Mouse (Mus musculus) urinary bladder, postnatal 36 days (tissue): Measurements from ENCODE around the gene Olfr389.

Experiments
- DNase-seq, 2 experiments: peaks; one replicate each; pipeline ENCODE4 v3.0.0; 2022; ENCODE audit warnings: low spot score in 2 of 2, mixed read lengths in 1 of 2

Olfr389 gene

GRCm38 (mm10) chr11:73780613-73781012, at the start of gene Olfr389:
Gene Olfr389, minus strand, starts transcription at chr11:73780713.
- DNase-seq = no peak

- DNase-seq = no peak
These were observed 36.4 kb upstream of the Olfr389 start, which contains the start of gene Olfr392 for GRCm38 (mm10) chr11:73816949-73817348. Gene Olfr392, minus strand, starts transcription at chr11:73817049.

GRCm38 (mm10) chr11:73802952-73803351, 22.4 kb upstream of the Olfr389 start, which contains the start of gene Olfr391-ps:
Gene Olfr391-ps, minus strand, starts transcription at chr11:73803052.
- DNase-seq = no peak

GRCm38 (mm10) chr11:73782664-73783063, 2.2 kb upstream of the Olfr389 start, which contains the start of gene Olfr390:
Gene Olfr390, plus strand, starts transcription at chr11:73782964.
- DNase-seq = no peak

GRCm38 (mm10) chr11:73759115-73759514, 21.4 kb downstream of the Olfr389 start:
- DNase-seq = no peak
